Mouse (Mus musculus): ENCODE results near the gene Carf.

Gene Carf

GRCm38 (mm10) chr1:60179932-60180783 is 82.1 kb downstream of the Carf start, which contains the start of gene Nbeal1:
Nbeal1 (plus strand) TSS chr1:60180599.
- DNase-seq (ENCODE audit: low spot score in 2 of 2): peak; percentile 99

GRCm38 (mm10) chr1:60180784-60181221 is 82.8 kb downstream of the Carf start:
- no peak for DNase-seq (ENCODE audit: low spot score in 2 of 2)

- DNase-seq (ENCODE audit: low spot score in 2 of 2): no peak
Observed at GRCm38 (mm10) chr1:60188454-60188853, 90.4 kb downstream of the Carf start.

GRCm38 (mm10) chr1:60196813-60197212 is 98.8 kb downstream of the Carf start:
- DNase-seq (ENCODE audit: low spot score in 2 of 2): no peak

- DNase-seq (ENCODE audit: low spot score in 2 of 2): no peak
Observed at GRCm38 (mm10) chr1:60199006-60199405, 101.0 kb downstream of the Carf start.
